Mouse (Mus musculus): ENCODE measurements around the gene Olfr1129. TPM values are rescaled to one million over a fixed set of nuclear protein-coding genes. Genes with fewer than 3 reads are reported as not detected.

Olfr1129 gene
- not detected in 2 replicates for polyA plus RNA-seq (2015; fragmentation: Nextera tagmentation; extraction: Ambion mirVana)

GRCm38 (mm10) chr2:87573602-87574001 is at the start of gene Olfr1129:
Gene Olfr1129, plus strand, starts transcription at chr2:87573902.

GRCm38 (mm10) chr2:87531496-87531895 is 42.2 kb upstream of the Olfr1129 start, which contains the start of gene Olfr153:
Gene Olfr153, plus strand, starts transcription at chr2:87531796.

GRCm38 (mm10) chr2:87545442-87545841 is 28.3 kb upstream of the Olfr1129 start, which contains the start of gene Olfr1128:
Gene Olfr1128, minus strand, starts transcription at chr2:87545542.

DNA sequence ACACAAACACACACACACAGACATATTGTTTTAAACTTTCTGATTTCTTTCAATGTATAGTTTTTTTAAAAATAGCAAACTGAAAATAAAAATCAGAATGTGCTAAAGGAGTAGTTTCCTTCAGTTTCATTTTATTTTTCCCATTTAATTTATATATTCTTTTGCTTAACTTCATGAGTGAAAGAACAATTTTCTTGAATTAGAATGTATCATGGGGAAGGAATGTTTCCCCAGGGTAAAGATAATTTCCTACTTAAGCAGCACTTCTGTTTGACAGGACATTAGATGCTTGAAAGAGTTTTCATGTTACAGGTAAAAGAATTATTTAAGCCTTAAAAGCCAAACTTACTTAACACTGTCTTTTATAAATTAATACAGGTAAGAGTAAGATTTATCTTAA is 32.2 kb downstream of the Olfr1129 start, which contains the start of gene Olfr1130:
TSS of gene Olfr1130 (plus strand) at position 301 of the 400 bp plus-strand sequence.

GRCm38 (mm10) chr2:87626804-87627203 is 53.1 kb downstream of the Olfr1129 start, which contains the start of gene Olfr1131:
Gene Olfr1131, plus strand, starts transcription at chr2:87627104.

Other genes starting within 250 kb of the Olfr1129 start
- not detected in 2 replicates for gene Olfr1120, start 219.1 kb upstream of the Olfr1129 start, polyA plus RNA-seq (2015; fragmentation: Nextera tagmentation; extraction: Ambion mirVana)
- gene Olfr1121, start 204.0 kb upstream of the Olfr1129 start, polyA plus RNA-seq (2015; fragmentation: Nextera tagmentation; extraction: Ambion mirVana) = not detected in 2 replicates
- not detected in 2 replicates for gene Olfr1122, start 188.1 kb upstream of the Olfr1129 start, polyA plus RNA-seq (2015; fragmentation: Nextera tagmentation; extraction: Ambion mirVana)
- not detected in 2 replicates for gene Olfr1123, start 157.3 kb upstream of the Olfr1129 start, polyA plus RNA-seq (2015; fragmentation: Nextera tagmentation; extraction: Ambion mirVana)
- 0.05 TPM in 1 of 2 replicates, not detected in the other for gene Olfr1124, start 143.6 kb upstream of the Olfr1129 start, polyA plus RNA-seq (2015; fragmentation: Nextera tagmentation; extraction: Ambion mirVana)
- gene Olfr1126, start 119.9 kb upstream of the Olfr1129 start, polyA plus RNA-seq (2015; fragmentation: Nextera tagmentation; extraction: Ambion mirVana) = not detected in 2 replicates
- not detected in 2 replicates for gene Pramel7, start 76.8 kb upstream of the Olfr1129 start, polyA plus RNA-seq (2015; fragmentation: Nextera tagmentation; extraction: Ambion mirVana)
- gene Pramel6, start 67.3 kb upstream of the Olfr1129 start, polyA plus RNA-seq (2015; fragmentation: Nextera tagmentation; extraction: Ambion mirVana) = not detected in 2 replicates
- not detected in 2 replicates for gene Olfr153, start 42.1 kb upstream of the Olfr1129 start, polyA plus RNA-seq (2015; fragmentation: Nextera tagmentation; extraction: Ambion mirVana)
- not detected in 2 replicates for gene Olfr1128, start 28.4 kb upstream of the Olfr1129 start, polyA plus RNA-seq (2015; fragmentation: Nextera tagmentation; extraction: Ambion mirVana)
- not detected in 2 replicates for gene Olfr1130, start 32.3 kb downstream of the Olfr1129 start, polyA plus RNA-seq (2015; fragmentation: Nextera tagmentation; extraction: Ambion mirVana)
- gene Olfr1131, start 53.2 kb downstream of the Olfr1129 start, polyA plus RNA-seq (2015; fragmentation: Nextera tagmentation; extraction: Ambion mirVana) = not detected in 2 replicates
- not detected in 2 replicates for gene Olfr1132, start 63.6 kb downstream of the Olfr1129 start, polyA plus RNA-seq (2015; fragmentation: Nextera tagmentation; extraction: Ambion mirVana)
- gene Olfr1133, start 73.5 kb downstream of the Olfr1129 start, polyA plus RNA-seq (2015; fragmentation: Nextera tagmentation; extraction: Ambion mirVana) = not detected in 2 replicates
- not detected in 2 replicates for gene Olfr1134, start 84.6 kb downstream of the Olfr1129 start, polyA plus RNA-seq (2015; fragmentation: Nextera tagmentation; extraction: Ambion mirVana)
- not detected in 2 replicates for gene Olfr1135, start 99.8 kb downstream of the Olfr1129 start, polyA plus RNA-seq (2015; fragmentation: Nextera tagmentation; extraction: Ambion mirVana)
- gene Olfr1136, start 120.0 kb downstream of the Olfr1129 start, polyA plus RNA-seq (2015; fragmentation: Nextera tagmentation; extraction: Ambion mirVana) = not detected in 2 replicates
- not detected in 2 replicates for gene Olfr1137, start 139.3 kb downstream of the Olfr1129 start, polyA plus RNA-seq (2015; fragmentation: Nextera tagmentation; extraction: Ambion mirVana)
- not detected in 2 replicates for gene Olfr1138, start 166.1 kb downstream of the Olfr1129 start, polyA plus RNA-seq (2015; fragmentation: Nextera tagmentation; extraction: Ambion mirVana)
- gene Olfr1140, start 169.8 kb downstream of the Olfr1129 start, polyA plus RNA-seq (2015; fragmentation: Nextera tagmentation; extraction: Ambion mirVana) = not detected in 2 replicates
- gene Olfr1141, start 180.1 kb downstream of the Olfr1129 start, polyA plus RNA-seq (2015; fragmentation: Nextera tagmentation; extraction: Ambion mirVana) = not detected in 2 replicates
- not detected in 2 replicates for gene Olfr152, start 205.6 kb downstream of the Olfr1129 start, polyA plus RNA-seq (2015; fragmentation: Nextera tagmentation; extraction: Ambion mirVana)
- gene Olfr1143, start 226.7 kb downstream of the Olfr1129 start, polyA plus RNA-seq (2015; fragmentation: Nextera tagmentation; extraction: Ambion mirVana) = not detected in 2 replicates
- gene Olfr1145, start 235.9 kb downstream of the Olfr1129 start, polyA plus RNA-seq (2015; fragmentation: Nextera tagmentation; extraction: Ambion mirVana) = not detected in 2 replicates